Mouse (Mus musculus) bone marrow, adult 2 months (tissue): ENCODE measurements around the gene Cebpb.

Experiments
- CTCF ChIP-seq: fragments of 200-500 bp; IDR thresholded peaks from 2 replicates; pipeline ENCODE4 v1.5.1; 2011; ENCODE audit warnings: low read length, control low read depth; ENCODE audit not compliant: control insufficient read depth, insufficient read depth
- POLR2A ChIP-seq: fragments of 200-500 bp; IDR thresholded peaks from 2 replicates; pipeline ENCODE4 v1.6.1; 2011; ENCODE audit warnings: low read depth, mild to moderate bottlenecking, control low read depth, low read length, borderline replicate concordance; ENCODE audit not compliant: control insufficient read depth

DNA sequence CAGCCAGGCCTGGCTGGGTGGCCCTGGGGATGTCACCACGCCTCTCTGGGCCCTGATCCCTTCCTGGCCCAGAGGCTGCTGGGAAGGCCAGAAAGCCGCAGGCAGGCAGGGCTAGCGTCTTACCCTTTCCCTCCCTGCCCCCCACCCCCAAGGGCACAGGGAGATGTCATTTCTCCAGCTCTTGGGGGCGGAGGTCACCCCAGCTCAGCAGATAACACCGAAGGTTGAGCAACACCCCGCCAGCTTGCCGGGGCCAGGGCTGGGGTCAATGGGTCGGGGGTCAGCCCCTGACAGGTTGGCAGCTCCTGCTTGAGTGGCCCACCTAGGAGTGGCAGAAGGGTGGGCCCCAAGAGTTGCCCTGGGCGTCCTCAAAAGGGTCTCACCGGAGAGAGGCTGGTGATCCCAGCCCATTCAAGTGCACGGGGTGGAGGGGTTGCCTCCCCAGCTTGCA lies 1.0 kb upstream of the Cebpb start:
- TF ChIP-seq CTCF (no peak), POLR2A (no peak)
